Mouse (Mus musculus) midbrain, embryonic 11.5 days (tissue): ENCODE data around the gene Klhl26. TPM values are rescaled to one million over a fixed set of nuclear protein-coding genes. Genes with fewer than 3 reads are reported as not detected.

Experiments
- ATAC-seq: fragments of 200-750 bp; cut with Nextera tagmentation; 2 replicates; pipeline ENCODE4 v1.8.0; 2017; ENCODE audit warnings: moderate TSS enrichment, moderate library complexity; ENCODE audit not compliant: low FRiP score
- DNase-seq: peaks from one replicate; pipeline ENCODE4 v3.0.0; 2015; ENCODE audit warnings: low spot score; ENCODE audit errors: missing footprints
- H3K27ac ChIP-seq: fragments of 300-500 bp; sonication (generic); 2 replicates; pipeline ENCODE4 v1.5.1; 2014; ENCODE audit warnings: low read depth, low read length
- H3K27me3 ChIP-seq: fragments of 300-500 bp; sonication (generic); 2 replicates; pipeline ENCODE4 v1.6.1; 2014; ENCODE audit warnings: mild to moderate bottlenecking, low read length, moderate library complexity, mixed read lengths; ENCODE audit not compliant: control insufficient read depth, insufficient read depth
- H3K36me3 ChIP-seq: fragments of 300-500 bp; sonication (generic); 2 replicates; pipeline ENCODE4 v1.6.1; 2014; ENCODE audit warnings: mild to moderate bottlenecking, low read length, moderate library complexity, mixed read lengths; ENCODE audit not compliant: control insufficient read depth, insufficient read depth
- H3K4me1 ChIP-seq: fragments of 300-500 bp; sonication (generic); 2 replicates; pipeline ENCODE4 v1.6.1; 2014; ENCODE audit warnings: low read length; ENCODE audit not compliant: control insufficient read depth, insufficient read depth
- H3K4me2 ChIP-seq: fragments of 300-500 bp; sonication (generic); 2 replicates; pipeline ENCODE4 v1.6.1; 2014; ENCODE audit warnings: mild to moderate bottlenecking, moderate library complexity
- H3K4me3 ChIP-seq: fragments of 300-500 bp; sonication (generic); 2 replicates; pipeline ENCODE4 v1.5.1; 2014; ENCODE audit warnings: low read depth, low read length
- H3K9ac ChIP-seq: fragments of 300-500 bp; sonication (generic); 2 replicates; pipeline ENCODE4 v1.6.1; 2014; ENCODE audit warnings: low read length
- H3K9me3 ChIP-seq: fragments of 300-500 bp; sonication (generic); 2 replicates; pipeline ENCODE4 v1.6.1; 2016; ENCODE audit warnings: low read length; ENCODE audit not compliant: control insufficient read depth
- WGBS: fragments of 180-500 bp; shearing (Covaris S2); extraction: QIAGEN DNeasy Blood & Tissue Kit; methylation state at CpG from one replicate; pipeline ENCODE4 v1.1.7; 2014; 5-methylcytosine and 5-hydroxymethylcytosine counted together
- polyA plus RNA-seq: library from polyadenylated mRNA; unstranded; fragments of >200 nt; fragmentation: Nextera tagmentation; extraction: Ambion mirVana; gene quantifications from 2 replicates; pipeline ENCODE4 v1.2.1, GENCODE M21; 2014

The Klhl26 gene
- polyA plus RNA-seq, 1 experiment from 2014 or later: 13.1 TPM

- 95% methylated on average over 2 of the region's 2 CpGs for WGBS
These were observed 50.4 kb downstream of the Klhl26 start for GRCm38 (mm10) chr8:70426300-70426907.

GRCm38 (mm10) chr8:70422722-70423121 lies 54.0 kb downstream of the Klhl26 start:
- no peak for ATAC-seq
- no peak overlapping the region for H3K9ac ChIP-seq
- no peaks in the 10 kb centered on the region for H3K36me3 ChIP-seq

More at GRCm38 (mm10) chr8:70426300-70426907, 50.4 kb downstream of the Klhl26 start:
- no peaks in the 10 kb centered on the region for H3K9me3 ChIP-seq
- H3K4me2 ChIP-seq: no peak overlapping the region
- H3K9ac ChIP-seq: no peak overlapping the region
- H3K36me3 ChIP-seq: no peaks in the 10 kb centered on the region; the same call in 1 of the 2 replicates
- no peaks in the 10 kb centered on the region for H3K27me3 ChIP-seq
- no peaks in the 10 kb centered on the region for H3K4me1 ChIP-seq
- no peak overlapping the region for H3K4me3 ChIP-seq
- no peak for DNase-seq
- ATAC-seq: no peak
- H3K27ac ChIP-seq: no peak overlapping the region

GRCm38 (mm10) chr8:70421349-70422104 lies 55.2 kb downstream of the Klhl26 start:
- Histone ChIP-seq H3K9me3 (no peaks in the 10 kb centered on the region), H3K4me2 (no peak overlapping the region), H3K27ac (no peak overlapping the region), H3K4me1 (peaks cover 7% of the 10 kb centered on the region), H3K4me3 (no peak overlapping the region), H3K36me3 (no peaks in the 10 kb centered on the region), H3K9ac (no peak overlapping the region), H3K27me3 (no peaks in the 10 kb centered on the region)
- DNase-seq (no peak), ATAC-seq (no peak)
- WGBS: 80% methylated on average over 18 of the region's 18 CpGs

More at GRCm38 (mm10) chr8:70422722-70423121, 54.0 kb downstream of the Klhl26 start:
- no peak overlapping the region for H3K4me3 ChIP-seq
- H3K27me3 ChIP-seq: no peaks in the 10 kb centered on the region
- H3K4me1 ChIP-seq: no peaks in the 10 kb centered on the region
- no peak overlapping the region for H3K27ac ChIP-seq
- no peak for DNase-seq
- H3K9me3 ChIP-seq: no peaks in the 10 kb centered on the region
- H3K4me2 ChIP-seq: no peak overlapping the region
- WGBS: 85% methylated on average over 2 of the region's 2 CpGs

- Histone ChIP-seq H3K4me3 (no peak overlapping the region), H3K4me2 (no peak overlapping the region), H3K36me3 (no peaks in the 10 kb centered on the region), H3K9me3 (no peaks in the 10 kb centered on the region), H3K27ac (no peak overlapping the region), H3K4me1 (peaks cover 16% of the 10 kb centered on the region), H3K9ac (no peak overlapping the region), H3K27me3 (no peaks in the 10 kb centered on the region)
- ATAC-seq: no peak
- DNase-seq: no peak
- 81% methylated on average over 11 of the region's 11 CpGs for WGBS
These were observed 56.7 kb downstream of the Klhl26 start for GRCm38 (mm10) chr8:70419879-70420643.

- no peak overlapping the region for H3K4me3 ChIP-seq
- H3K36me3 ChIP-seq: no peaks in the 10 kb centered on the region
- H3K27ac ChIP-seq: no peak overlapping the region
- DNase-seq (no peak), ATAC-seq (no peak)
- peaks cover 16% of the 10 kb centered on the region for H3K4me1 ChIP-seq
- WGBS: 87% methylated on average over 14 of the region's 14 CpGs
- no peak overlapping the region for H3K9ac ChIP-seq
- H3K27me3 ChIP-seq: no peaks in the 10 kb centered on the region
- no peaks in the 10 kb centered on the region for H3K9me3 ChIP-seq
- no peak overlapping the region for H3K4me2 ChIP-seq
These were observed 57.8 kb downstream of the Klhl26 start for GRCm38 (mm10) chr8:70418954-70419353.

GRCm38 (mm10) chr8:70417914-70418313 lies 58.9 kb downstream of the Klhl26 start:
- Histone ChIP-seq H3K9me3 (no peaks in the 10 kb centered on the region), H3K27me3 (no peaks in the 10 kb centered on the region), H3K4me1 (peaks cover 16% of the 10 kb centered on the region), H3K4me2 (no peak overlapping the region), H3K9ac (no peak overlapping the region), H3K27ac (no peak overlapping the region), H3K36me3 (no peaks in the 10 kb centered on the region), H3K4me3 (no peak overlapping the region)
- 48% methylated on average over 10 of the region's 10 CpGs for whole genome bisulfite sequencing
- ATAC-seq (no peak), DNase-seq (no peak)

GRCm38 (mm10) chr8:70416941-70417340 lies 59.8 kb downstream of the Klhl26 start:
- no peak overlapping the region for H3K27ac ChIP-seq
- H3K27me3 ChIP-seq: no peaks in the 10 kb centered on the region
- DNase-seq: no peak
- no peak overlapping the region for H3K9ac ChIP-seq
- no peak overlapping the region for H3K4me3 ChIP-seq
- WGBS: 20% methylated on average over 6 of the region's 6 CpGs
- H3K4me2 ChIP-seq: no peak overlapping the region
- ATAC-seq: no peak
- no peaks in the 10 kb centered on the region for H3K36me3 ChIP-seq
- no peaks in the 10 kb centered on the region for H3K9me3 ChIP-seq
- H3K4me1 ChIP-seq: peaks cover 16% of the 10 kb centered on the region

- no peak overlapping the region for H3K4me3 ChIP-seq
- H3K9me3 ChIP-seq: no peaks in the 10 kb centered on the region
- H3K36me3 ChIP-seq: no peaks in the 10 kb centered on the region
- no peak overlapping the region for H3K4me2 ChIP-seq
- no peaks in the 10 kb centered on the region for H3K27me3 ChIP-seq
- peaks cover 16% of the 10 kb centered on the region for H3K4me1 ChIP-seq
- H3K9ac ChIP-seq: no peak overlapping the region
- no peak for DNase-seq
- peak overlapping the region; percentile 30; the same call in 1 of the 2 replicates for H3K27ac ChIP-seq
- peak; percentile 77 for ATAC-seq
- 66% methylated on average over 8 of the region's 8 CpGs for WGBS
These were observed 61.0 kb downstream of the Klhl26 start for GRCm38 (mm10) chr8:70415540-70416451.
